Mouse (Mus musculus) heart, postnatal 4 days (tissue): Measurements from ENCODE around the gene Dnajc1. TPM values are rescaled to one million over a fixed set of nuclear protein-coding genes. Genes with fewer than 3 reads are reported as not detected.

ENCODE experiments used
- DNase-seq: peaks from one replicate; pipeline ENCODE4 v3.0.0; 2021
- total RNA-seq, 2 experiments: library from RNA; stranded (reverse); gene quantifications; 2 replicates each; pipeline ENCODE4 v1.2.3; 2021

Gene Dnajc1
- total RNA-seq, 2 experiments from 2014 or later = 15.7 to 16.1 TPM

DNA sequence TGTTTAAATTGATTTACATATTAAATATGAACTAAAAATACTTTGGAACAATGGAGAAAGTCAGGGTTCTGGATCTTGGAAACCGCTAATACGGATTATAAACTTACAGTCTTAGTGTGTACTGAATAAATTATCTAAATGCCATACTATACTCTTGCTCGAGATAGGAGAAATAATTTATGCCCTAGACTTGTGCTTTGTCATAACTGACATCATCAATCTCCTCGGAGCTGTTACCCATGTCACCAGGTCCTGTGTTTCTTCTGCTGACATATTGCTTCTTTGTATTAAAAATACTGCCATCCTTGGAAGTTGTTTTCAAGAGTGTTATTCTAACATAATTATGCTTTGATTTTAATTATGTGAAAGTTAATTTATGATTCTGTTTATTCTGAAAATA is 197.3 kb downstream of the Dnajc1 start:
- no peak for DNase-seq

DNA sequence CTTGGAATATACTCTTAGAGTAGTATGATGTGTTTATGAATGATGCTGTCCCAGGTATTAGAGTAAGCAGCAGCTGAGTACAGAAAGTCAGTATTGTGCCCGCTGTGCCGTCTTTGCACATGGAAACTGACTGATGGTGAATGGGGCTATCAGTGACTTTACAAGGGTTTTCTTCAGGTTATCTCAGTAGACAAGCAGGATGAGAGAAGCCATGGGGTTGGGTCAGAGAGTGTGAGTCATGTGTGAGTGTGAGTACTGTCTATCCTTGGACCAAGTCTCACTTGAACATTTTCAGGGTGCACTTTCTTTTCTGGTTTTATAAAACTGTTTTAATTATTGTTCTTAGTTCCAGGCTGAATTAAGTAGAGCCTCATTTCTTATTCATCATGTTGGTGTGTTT is 204.3 kb downstream of the Dnajc1 start:
- DNase-seq = no peak

DNA sequence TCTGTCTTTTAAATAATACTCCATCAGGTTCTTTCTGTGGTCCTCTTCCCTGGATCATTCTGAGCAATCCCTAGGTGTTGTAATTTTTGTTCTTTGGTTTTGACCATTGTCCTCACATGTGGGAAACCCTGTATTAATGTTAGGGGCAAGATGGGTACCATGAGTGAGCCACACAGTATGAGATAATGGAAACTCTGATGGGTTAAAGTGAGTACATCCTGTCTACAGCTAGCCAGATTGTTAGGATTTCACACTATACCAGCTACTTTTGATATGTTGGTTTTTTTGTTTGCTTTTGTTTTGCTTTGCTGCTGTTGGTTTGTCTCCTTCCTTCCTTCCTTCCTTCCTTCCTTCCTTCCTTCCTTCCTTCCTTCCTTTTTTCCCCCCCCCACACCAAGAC is 209.6 kb downstream of the Dnajc1 start:
- no peak for DNase-seq

DNA sequence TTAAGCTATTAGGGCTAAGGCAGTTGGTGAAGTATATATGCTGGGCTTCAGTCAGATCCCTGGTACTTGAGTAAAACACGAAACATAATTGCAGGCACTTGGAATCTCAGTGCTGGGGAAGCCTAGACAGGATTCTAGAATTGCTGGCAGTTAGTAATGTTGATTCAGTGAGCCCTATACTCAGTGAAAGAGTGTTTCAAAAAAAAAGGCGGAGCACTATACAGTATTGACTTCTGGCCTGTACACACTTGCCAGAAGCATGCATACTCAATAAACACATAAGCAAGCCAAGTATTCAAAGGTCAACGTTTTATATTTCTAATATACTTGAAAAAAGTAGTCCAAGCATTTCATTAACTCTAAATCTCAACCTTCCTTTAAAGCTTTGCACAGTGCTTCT is 211.0 kb downstream of the Dnajc1 start:
- no peak for DNase-seq

DNA sequence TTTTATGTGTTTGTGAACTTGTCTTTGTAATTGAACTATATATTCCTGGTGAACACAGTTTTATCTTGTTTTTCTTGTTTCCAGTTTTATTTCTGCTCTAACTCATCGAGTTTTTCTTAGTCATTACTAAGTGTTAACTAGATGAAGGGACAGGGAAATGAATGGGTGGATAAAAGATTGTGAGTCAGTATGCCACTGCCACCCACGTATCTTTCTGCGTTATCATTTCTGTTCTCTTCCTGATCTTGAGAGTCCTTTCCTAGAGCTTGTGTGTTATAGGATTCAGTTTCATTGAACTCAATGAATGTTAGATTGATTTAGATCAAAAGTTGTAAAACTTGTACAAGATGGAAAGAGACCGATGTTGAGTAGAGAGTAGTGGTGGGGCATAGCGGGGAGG is 212.3 kb downstream of the Dnajc1 start:
- DNase-seq = no peak

DNA sequence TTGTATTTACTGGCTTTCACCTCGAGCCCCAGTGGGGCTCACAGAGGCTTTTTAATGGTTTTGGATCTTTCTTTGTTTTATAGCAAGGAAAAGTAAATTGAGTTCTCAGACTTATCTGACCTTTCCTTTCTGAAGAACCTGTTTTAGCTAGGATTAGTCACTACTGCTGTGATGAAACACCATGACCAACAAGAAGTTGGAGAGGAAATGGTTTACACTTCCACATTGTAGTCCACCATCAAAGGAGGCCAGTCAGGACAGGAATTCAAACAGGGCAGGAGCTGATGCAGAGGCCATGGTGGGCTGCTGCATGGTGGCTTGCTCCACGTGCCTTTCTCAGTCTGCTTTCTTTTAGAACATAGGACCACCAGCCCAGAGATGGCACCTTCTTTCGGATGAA is 216.4 kb downstream of the Dnajc1 start:
- no peak for DNase-seq

DNA sequence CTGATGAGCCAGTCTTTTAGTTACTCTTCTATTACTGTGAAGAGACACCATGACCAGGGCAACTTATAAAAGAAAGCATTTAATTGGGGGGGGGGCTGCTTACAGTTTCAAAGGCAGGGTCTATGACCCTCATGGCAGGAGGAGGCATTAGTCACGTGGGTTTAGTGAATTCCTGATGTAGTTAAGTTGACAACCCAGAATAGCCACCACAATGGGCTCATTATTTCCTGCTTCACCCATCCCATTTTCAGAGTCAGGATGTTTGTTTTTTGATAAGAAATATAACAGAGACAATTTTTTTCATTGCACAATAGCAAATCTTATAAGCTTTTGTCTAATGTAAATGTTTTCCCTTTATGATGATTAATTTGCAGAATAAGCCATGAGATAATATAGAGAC is 217.4 kb downstream of the Dnajc1 start:
- no peak for DNase-seq

DNA sequence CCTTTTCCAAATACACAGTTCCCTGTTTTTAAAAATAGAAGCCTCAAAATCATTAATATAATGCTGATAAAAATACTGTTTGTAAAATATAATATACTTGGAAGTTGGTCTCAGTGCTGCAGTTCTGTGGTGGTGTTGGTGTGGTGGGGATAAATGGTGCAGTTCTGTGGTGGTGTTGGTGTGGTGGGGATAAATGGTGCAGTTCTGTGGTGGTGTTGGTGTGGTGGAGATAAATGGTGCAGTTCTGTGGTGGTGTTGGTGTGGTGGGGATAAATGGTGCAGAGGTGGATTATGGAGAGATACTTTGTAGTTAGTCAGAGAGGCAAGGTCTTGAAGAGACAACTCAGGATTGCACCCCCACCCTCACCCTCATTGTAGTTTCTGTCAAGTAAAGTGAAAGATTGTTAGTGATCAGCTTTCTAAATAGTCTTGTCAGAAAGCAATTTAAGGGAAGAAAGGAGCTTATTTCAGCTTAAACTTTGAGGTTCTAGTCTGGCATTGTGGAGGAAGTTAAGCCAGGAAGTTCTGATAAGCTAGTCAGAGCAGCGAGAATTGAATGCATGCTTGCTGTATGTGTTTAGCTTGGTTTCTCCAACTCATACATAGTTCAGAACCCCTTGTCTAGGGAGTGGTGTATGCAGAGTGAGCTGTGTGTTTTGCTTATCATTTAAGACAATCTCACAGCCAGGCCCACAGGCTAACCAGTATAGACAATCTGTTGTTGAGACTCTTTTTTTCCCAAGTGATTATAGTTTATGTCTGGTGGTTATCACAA is 223.3 kb downstream of the Dnajc1 start:
- DNase-seq = no peak

DNA sequence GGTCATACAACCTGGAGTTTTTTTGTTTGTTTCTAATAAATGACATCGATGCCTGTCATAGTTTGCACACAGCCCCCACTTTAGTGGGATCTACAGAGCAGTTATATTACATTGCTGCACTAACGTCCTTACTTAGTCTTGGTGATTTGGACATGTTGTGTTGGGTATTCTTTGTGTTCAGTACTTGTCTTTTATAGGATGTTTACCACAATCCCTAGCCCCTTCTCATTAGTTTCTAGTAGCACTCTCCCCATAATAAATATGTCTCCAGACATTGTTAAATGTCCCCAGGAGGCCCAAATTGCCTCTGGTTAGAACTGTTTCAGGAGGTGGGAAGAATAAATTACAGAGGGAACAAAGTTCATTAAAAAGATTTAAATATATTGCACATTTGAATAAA is 227.1 kb downstream of the Dnajc1 start:
- no peak for DNase-seq

DNA sequence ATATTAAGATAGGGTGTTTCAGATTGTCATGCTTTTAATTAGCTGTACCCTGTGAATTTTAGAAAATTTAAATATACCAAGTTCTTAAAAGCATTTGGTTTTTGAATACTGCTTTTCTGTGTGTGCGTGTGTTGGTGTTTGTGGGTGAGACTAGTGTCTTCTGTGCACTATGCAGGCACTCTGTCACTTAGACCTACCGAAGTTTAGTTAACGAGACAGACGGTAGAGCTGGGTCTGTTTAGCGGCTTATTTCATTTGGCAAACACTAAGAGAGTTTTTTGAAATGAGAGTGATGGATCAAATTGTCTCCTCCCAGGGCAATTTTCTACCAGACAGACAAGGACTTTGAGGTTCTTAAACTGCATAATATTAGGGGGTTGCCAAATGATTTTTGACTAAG is 231.6 kb downstream of the Dnajc1 start:
- no peak for DNase-seq

DNA sequence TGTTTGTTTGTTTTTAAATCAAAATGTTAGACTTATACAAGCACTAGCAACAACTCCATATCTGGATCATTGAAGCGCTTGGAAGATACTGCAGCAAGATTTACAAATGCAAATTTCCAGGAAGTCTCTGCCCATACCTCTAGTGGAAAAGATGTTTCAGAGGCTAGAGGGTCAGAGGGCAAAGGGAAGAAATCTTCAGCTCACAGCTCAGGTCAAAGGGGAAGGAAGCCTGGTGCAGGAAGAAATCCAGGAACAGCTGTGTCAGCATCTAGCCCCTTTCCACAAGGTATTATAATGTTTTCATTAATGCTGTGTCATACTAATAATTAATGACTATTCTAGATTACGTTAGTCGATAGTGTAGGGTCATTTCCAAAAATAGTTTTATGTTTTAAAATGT is 233.2 kb downstream of the Dnajc1 start:
- no peak for DNase-seq

DNA sequence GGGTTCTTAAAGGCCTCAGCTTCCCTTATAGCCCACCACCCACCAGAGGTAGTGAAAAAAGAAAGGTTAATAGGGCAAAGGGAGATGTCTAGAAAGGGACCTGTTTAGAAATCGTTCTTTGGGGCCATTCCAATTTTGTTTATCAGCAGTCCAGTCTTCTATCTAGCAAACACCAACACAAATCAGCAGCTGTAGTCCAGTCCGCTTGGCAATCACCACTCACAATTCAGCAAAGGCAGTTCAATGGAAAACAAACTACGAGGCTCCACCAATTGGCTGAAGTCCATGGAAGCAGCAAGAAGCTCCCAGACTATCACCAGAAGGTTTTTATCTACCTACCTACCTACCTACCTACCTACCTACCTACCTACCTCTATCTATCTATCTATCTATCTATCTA is 236.5 kb downstream of the Dnajc1 start:
- DNase-seq = no peak
